Mouse (Mus musculus) heart, postnatal 0 days (tissue): ENCODE measurements around the gene Atad5. TPM values are rescaled to one million over a fixed set of nuclear protein-coding genes. Genes with fewer than 3 reads are reported as not detected.

Experiments used
- ATAC-seq: fragments of 200-750 bp; cut with Nextera tagmentation; 2 replicates; pipeline ENCODE4 v1.8.0; 2017; ENCODE audit warnings: low read depth, moderate number of reproducible peaks, moderate library complexity; ENCODE audit not compliant: insufficient read depth
- DNase-seq: peaks from one replicate; pipeline ENCODE4 v3.0.0-alpha.2; 2016; ENCODE audit warnings: low spot score
- H3K27ac ChIP-seq: fragments of 300-500 bp; sonication (generic); 2 replicates; pipeline ENCODE4 v1.5.1; 2014; ENCODE audit warnings: low read depth, mild to moderate bottlenecking
- H3K27me3 ChIP-seq: fragments of 300-500 bp; sonication (generic); 2 replicates; pipeline ENCODE4 v1.6.1; 2014; ENCODE audit warnings: low read length, mixed read lengths; ENCODE audit not compliant: control insufficient read depth, insufficient read depth
- H3K36me3 ChIP-seq: fragments of 300-500 bp; sonication (generic); replicated peaks from 2 replicates; pipeline ENCODE4 v1.6.1; 2014; ENCODE audit warnings: low read length, mixed read lengths; ENCODE audit not compliant: control insufficient read depth, insufficient read depth
- H3K4me1 ChIP-seq: fragments of 300-500 bp; sonication (generic); 2 replicates; pipeline ENCODE4 v1.6.1; 2014; ENCODE audit warnings: antibody characterized with exemption; ENCODE audit not compliant: control insufficient read depth, insufficient read depth
- H3K4me2 ChIP-seq: fragments of 300-500 bp; sonication (generic); 2 replicates; pipeline ENCODE4 v1.6.1; 2014; ENCODE audit warnings: low read depth, mild to moderate bottlenecking, low read length, moderate library complexity
- H3K4me3 ChIP-seq: fragments of 300-500 bp; sonication (generic); 2 replicates; pipeline ENCODE4 v1.5.1; 2014; ENCODE audit warnings: low read depth, low read length
- H3K9ac ChIP-seq: fragments of 300-500 bp; sonication (generic); replicated peaks from 2 replicates; pipeline ENCODE4 v1.6.1; 2014; ENCODE audit warnings: low read depth, low read length, mixed read lengths
- H3K9me3 ChIP-seq: fragments of 300-500 bp; sonication (generic); replicated peaks from 2 replicates; pipeline ENCODE4 v1.6.1; 2016; ENCODE audit warnings: low read length; ENCODE audit not compliant: control insufficient read depth
- CTCF ChIP-seq: IDR thresholded peaks from 2 replicates; pipeline ENCODE4 v1.5.1; 2016; ENCODE audit warnings: antibody characterized with exemption, control low read depth, low read depth
- EP300 ChIP-seq: IDR thresholded peaks from 2 replicates; pipeline ENCODE4 v1.6.1; 2016; ENCODE audit warnings: antibody characterized with exemption, low read depth
- WGBS: fragments of 180-500 bp; shearing (Covaris S2); extraction: QIAGEN DNeasy Blood & Tissue Kit; methylation state at CpG from one replicate; pipeline ENCODE4 v1.1.7; 2014; 5-methylcytosine and 5-hydroxymethylcytosine counted together
- polyA plus RNA-seq: library from polyadenylated mRNA; unstranded; fragments of >200 nt; fragmentation: Nextera tagmentation; extraction: Ambion mirVana; gene quantifications from 2 replicates; pipeline ENCODE4 v1.2.1, GENCODE M21; 2015
- total RNA-seq: library from RNA; depleted of rRNA; stranded (reverse); fragments of >200 nt; gene quantifications from 2 replicates; pipeline ENCODE4 v1.2.3, GENCODE M21; 2014; ENCODE audit warnings: low replicate concordance

Gene Atad5
- total and polyA plus RNA-seq, 2 experiments from 2014 or later = 1.5 to 4.2 TPM

GRCm38 (mm10) chr11:80077784-80078545 is 11.2 kb upstream of the Atad5 start:
- Histone ChIP-seq H3K36me3 (0 out of 2 replicates have a peak, but pooled peaks cover 6% of the 10 kb centered on the region), H3K27me3 (no peaks in the 10 kb centered on the region), H3K4me1 (peaks cover 6% of the 10 kb centered on the region; the same call in 1 of the 2 replicates), H3K9ac (no peak overlapping the region), H3K4me2 (no peak overlapping the region), H3K9me3 (no peaks in the 10 kb centered on the region), H3K4me3 (no peak overlapping the region), H3K27ac (no peak overlapping the region)
- TF ChIP-seq CTCF (no peak), EP300 (no peak)
- 67% methylated on average over 13 of the region's 14 CpGs for WGBS
- no peak for DNase-seq
- ATAC-seq = no peak

- Histone ChIP-seq H3K4me1 (peaks cover 6% of the 10 kb centered on the region; the same call in 1 of the 2 replicates), H3K27ac (no peak overlapping the region), H3K4me3 (no peak overlapping the region), H3K36me3 (0 out of 2 replicates have a peak, but pooled peaks cover 3% of the 10 kb centered on the region), H3K4me2 (no peak overlapping the region), H3K27me3 (no peaks in the 10 kb centered on the region), H3K9me3 (no peaks in the 10 kb centered on the region), H3K9ac (no peak overlapping the region)
- ATAC-seq (no peak), DNase-seq (no peak)
- 47% methylated on average over 1 of the region's 1 CpGs for WGBS
- TF ChIP-seq CTCF = no peak
- no peak for TF ChIP-seq EP300
Measured at GRCm38 (mm10) chr11:80078831-80079230, 10.4 kb upstream of the Atad5 start.

- TF ChIP-seq EP300 = no peak
- TF ChIP-seq CTCF = no peak
- no peak for ATAC-seq
- 0 out of 2 replicates have a peak, but pooled peaks cover 3% of the 10 kb centered on the region for H3K36me3 ChIP-seq
- peak overlapping the region; percentile 68 for H3K4me2 ChIP-seq
- peak overlapping the region; percentile 66 for H3K4me3 ChIP-seq
- no peaks in the 10 kb centered on the region for H3K9me3 ChIP-seq
- H3K27ac ChIP-seq = 0 out of 2 replicates have a peak overlapping the region, but pooled peaks have one; percentile 89
- 31% methylated on average over 6 of the region's 6 CpGs for WGBS
- no peaks in the 10 kb centered on the region for H3K27me3 ChIP-seq
- no peak for DNase-seq
- peak overlapping the region; percentile 90 for H3K9ac ChIP-seq
- peaks cover 6% of the 10 kb centered on the region; the same call in 1 of the 2 replicates for H3K4me1 ChIP-seq
Measured at GRCm38 (mm10) chr11:80079751-80080150, 9.4 kb upstream of the Atad5 start.

DNA sequence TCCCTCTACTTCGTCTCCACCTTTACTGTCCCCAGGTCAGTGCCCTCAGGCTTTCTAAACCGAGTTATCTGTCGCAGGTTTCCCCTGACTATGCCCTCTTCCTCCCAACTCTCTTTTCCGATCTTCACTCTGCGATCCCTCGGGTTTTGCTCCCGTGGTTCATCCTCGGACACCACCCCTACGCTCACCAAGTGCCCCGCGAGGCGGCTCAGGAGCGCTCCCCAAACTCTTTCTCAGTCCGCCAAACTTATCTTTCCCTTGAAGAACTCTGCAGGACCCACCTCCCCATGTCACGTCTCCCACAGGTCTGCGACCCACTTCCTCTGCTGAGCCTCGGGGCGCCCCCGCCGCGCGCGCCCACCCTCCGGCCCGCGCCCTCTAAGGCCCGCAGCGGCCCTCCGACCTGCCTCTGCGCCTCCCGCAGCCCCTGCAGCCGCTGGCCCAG is 8.8 kb upstream of the Atad5 start:
- H3K9me3 ChIP-seq = no peaks in the 10 kb centered on the region
- under 1% methylated on average over 28 of the region's 32 CpGs for WGBS
- no peaks in the 10 kb centered on the region for H3K27me3 ChIP-seq
- peak overlapping the region; percentile 66 for H3K4me3 ChIP-seq
- H3K27ac ChIP-seq = peak overlapping the region; percentile 89
- ATAC-seq (peak; percentile 41), DNase-seq (peak; percentile 25)
- no peak for TF ChIP-seq CTCF
- no peak for TF ChIP-seq EP300
- peaks cover 6% of the 10 kb centered on the region; the same call in 1 of the 2 replicates for H3K4me1 ChIP-seq
- H3K36me3 ChIP-seq = 0 out of 2 replicates have a peak, but pooled peaks cover 3% of the 10 kb centered on the region
- peak overlapping the region; percentile 90 for H3K9ac ChIP-seq
- peak overlapping the region; percentile 68 for H3K4me2 ChIP-seq

- TF ChIP-seq EP300 = peak; percentile 29; the same call in 1 of the 2 replicates
- TF ChIP-seq CTCF = peak; percentile 21; the same call in 1 of the 2 replicates
- Histone ChIP-seq H3K36me3 (0 out of 2 replicates have a peak, but pooled peaks cover 3% of the 10 kb centered on the region), H3K27me3 (no peaks in the 10 kb centered on the region), H3K4me1 (peaks cover 6% of the 10 kb centered on the region; the same call in 1 of the 2 replicates), H3K4me3 (peak within 1 kb of the TSS; percentile 66), H3K9ac (peak within 1 kb of the TSS; percentile 90), H3K4me2 (peak within 1 kb of the TSS; percentile 68), H3K9me3 (no peaks in the 10 kb centered on the region), H3K27ac (peak within 1 kb of the TSS; percentile 89)
- 3% methylated on average over 52 of the region's 55 CpGs for WGBS
- DNase-seq = peak; percentile 89
- peak; percentile 94 for ATAC-seq
Measured at GRCm38 (mm10) chr11:80080826-80081728, 8.1 kb upstream of the Atad5 start, which contains the start of gene Crlf3. Gene Crlf3, minus strand, starts transcription at chr11:80080991.
